Mouse (Mus musculus): Measurements from ENCODE around the gene Ppp1ca. TPM values are rescaled to one million over a fixed set of nuclear protein-coding genes. Genes with fewer than 3 reads are reported as not detected.

Gene Ppp1ca
- polyA plus RNA-seq, 1 experiment from 2014 or later = 284 TPM

DNA sequence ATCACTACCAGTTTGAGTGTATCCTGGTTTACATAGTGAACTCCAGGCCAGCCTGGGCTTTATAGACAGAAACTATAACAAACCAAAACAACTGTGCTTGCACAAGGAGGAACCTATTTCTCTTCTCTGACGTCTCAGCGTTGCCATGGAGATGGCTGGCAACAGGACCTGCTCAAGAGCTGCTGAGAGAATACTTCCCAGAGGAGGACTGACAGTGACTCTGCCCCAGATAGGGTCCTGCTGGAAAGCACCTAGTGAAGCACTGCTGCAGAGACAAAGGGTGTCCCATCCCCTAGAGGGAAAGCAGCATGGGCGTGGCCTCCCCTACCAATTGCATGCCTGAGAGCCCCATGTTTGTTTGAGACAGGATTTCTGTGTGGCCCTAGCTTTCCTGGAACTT lies 10.0 kb upstream of the Ppp1ca start:
- TF ChIP-seq CTCF (IDR thresholded peaks at IDR 0.05; ENCODE audit: low read depth) = no peak
- no peak for TF ChIP-seq EP300 (IDR thresholded peaks at IDR 0.05; ENCODE audit: low read depth)
- Histone ChIP-seq H3K36me3 (replicated peaks; ENCODE audit: insufficient read depth, low read length) (0 out of 2 replicates have a peak, but pooled peaks cover 4% of the 10 kb centered on the region), H3K4me1 (ENCODE audit: insufficient read depth) (peaks cover 31% of the 10 kb centered on the region), H3K9me3 (ENCODE audit: low read length) (no peaks in the 10 kb centered on the region), H3K27ac (ENCODE audit: low read depth) (no peak overlapping the region), H3K27me3 (ENCODE audit: insufficient read depth, low read length) (no peaks in the 10 kb centered on the region), H3K4me2 (ENCODE audit: low read depth, low read length) (no peak overlapping the region), H3K4me3 (ENCODE audit: low read depth, low read length) (no peak overlapping the region), H3K9ac (replicated peaks) (no peak overlapping the region)
- ATAC-seq = peak; percentile 53
- WGBS (ENCODE audit: insufficient replicate concordance) = 37% methylated on average over 3 of the region's 3 CpGs
- peak; percentile 67 for DNase-seq

DNA sequence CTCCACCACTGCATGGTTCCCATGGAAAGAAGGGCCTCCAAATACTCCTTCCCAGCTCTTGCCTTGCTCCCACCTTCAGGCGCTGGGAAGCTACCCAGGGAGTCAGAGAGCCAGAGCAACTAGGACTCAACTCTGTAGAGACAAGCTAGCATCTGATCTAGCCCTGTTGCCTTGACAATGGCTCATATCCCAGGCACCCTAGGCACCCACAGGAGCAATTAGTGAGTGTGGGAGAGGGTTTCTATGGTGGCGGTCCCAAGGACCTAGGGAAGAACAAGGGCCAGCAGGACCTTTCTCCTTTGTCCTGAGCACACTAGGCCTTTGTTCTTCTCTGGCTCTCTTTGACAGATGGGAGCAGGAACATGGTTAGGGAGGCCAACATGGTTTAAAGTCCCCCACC lies 8.2 kb upstream of the Ppp1ca start:
- H3K9ac ChIP-seq (replicated peaks) = no peak overlapping the region
- DNase-seq (no peak), ATAC-seq (no peak)
- no peaks in the 10 kb centered on the region for H3K27me3 ChIP-seq (ENCODE audit: insufficient read depth, low read length)
- 0 out of 2 replicates have a peak overlapping the region, but pooled peaks have one; percentile 39 for H3K27ac ChIP-seq (ENCODE audit: low read depth)
- H3K36me3 ChIP-seq (replicated peaks; ENCODE audit: insufficient read depth, low read length) = 0 out of 2 replicates have a peak, but pooled peaks cover 4% of the 10 kb centered on the region
- TF ChIP-seq EP300 (IDR thresholded peaks at IDR 0.05; ENCODE audit: low read depth) = no peak
- TF ChIP-seq CTCF (IDR thresholded peaks at IDR 0.05; ENCODE audit: low read depth) = no peak
- no peak overlapping the region for H3K4me3 ChIP-seq (ENCODE audit: low read depth, low read length)
- WGBS (ENCODE audit: insufficient replicate concordance) = 69% methylated on average over 2 of the region's 2 CpGs
- H3K4me1 ChIP-seq (ENCODE audit: insufficient read depth) = peaks cover 31% of the 10 kb centered on the region
- 0 out of 2 replicates have a peak overlapping the region, but pooled peaks have one; percentile 2 for H3K4me2 ChIP-seq (ENCODE audit: low read depth, low read length)
- H3K9me3 ChIP-seq (ENCODE audit: low read length) = no peaks in the 10 kb centered on the region

DNA sequence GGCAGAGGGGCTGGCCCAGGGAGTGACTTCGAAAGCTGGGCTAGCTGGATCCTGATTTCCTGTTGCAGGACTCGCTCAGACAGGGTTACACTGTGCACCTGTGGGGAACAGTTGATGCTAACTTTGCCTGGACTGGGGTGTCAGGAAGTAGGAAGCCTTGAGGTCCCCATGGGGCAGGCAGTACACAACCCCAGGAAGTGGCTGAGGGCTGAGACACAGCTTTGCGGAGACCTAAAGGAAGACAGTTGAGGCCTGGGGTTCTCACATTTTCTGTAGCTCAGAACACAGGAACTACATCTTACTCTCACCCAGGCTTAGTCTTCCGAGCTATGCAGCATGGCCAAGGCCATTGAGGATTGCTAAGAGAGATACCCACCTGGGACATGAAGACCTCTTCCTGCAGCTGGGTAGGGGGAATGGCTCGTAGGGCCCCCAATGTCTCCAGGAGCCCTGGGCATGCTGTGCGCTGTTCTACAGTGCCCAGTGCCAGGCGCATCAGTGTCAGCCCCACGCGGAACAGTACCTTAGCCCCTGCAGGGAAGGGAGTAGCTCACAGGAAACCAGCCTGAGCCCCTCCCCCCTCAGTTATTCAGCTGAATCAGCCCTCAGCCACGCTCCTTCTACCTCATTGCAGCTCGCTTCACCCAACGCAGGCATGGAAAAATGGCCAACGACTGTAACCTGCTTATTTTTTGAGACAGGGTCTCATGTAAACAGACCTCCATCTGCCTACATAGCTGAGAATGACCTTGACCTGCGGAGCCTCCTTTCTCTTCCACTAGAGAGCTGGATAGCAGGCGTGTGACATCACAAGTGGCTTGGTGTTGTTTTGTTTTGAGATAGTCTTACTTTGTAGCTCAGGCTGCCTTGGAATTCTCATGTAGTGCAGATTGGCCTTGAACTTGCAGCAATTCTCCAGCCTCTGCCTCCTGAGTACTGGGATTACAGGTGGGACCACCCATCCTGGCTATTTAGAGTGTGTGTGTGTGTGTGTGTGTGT lies 6.6 kb upstream of the Ppp1ca start:
- no peak for DNase-seq

DNA sequence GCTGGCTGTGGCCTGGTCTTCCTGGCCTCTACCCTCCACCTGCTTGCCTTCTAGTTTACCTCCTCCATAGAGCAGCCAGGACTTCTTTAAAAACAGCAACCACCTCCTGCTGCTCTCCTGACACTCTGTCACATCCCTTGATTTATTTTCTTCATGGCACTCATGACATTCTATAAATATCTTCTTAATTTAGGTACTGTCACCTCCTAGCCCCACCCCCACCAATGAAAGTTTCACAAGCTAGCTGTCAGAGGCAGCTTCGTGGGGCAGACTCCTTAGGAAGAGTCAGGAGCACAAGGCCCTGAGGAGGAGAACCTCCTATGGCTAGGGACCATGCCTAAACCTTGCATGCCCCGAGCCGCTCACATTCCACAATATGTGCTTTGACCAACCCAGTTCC lies 4.6 kb upstream of the Ppp1ca start:
- H3K27ac ChIP-seq (ENCODE audit: low read depth) = no peak overlapping the region
- H3K9me3 ChIP-seq (ENCODE audit: low read length) = no peaks in the 10 kb centered on the region
- H3K4me2 ChIP-seq (ENCODE audit: low read depth, low read length) = peak overlapping the region; percentile 38
- no peaks in the 10 kb centered on the region for H3K27me3 ChIP-seq (ENCODE audit: insufficient read depth, low read length)
- WGBS (ENCODE audit: insufficient replicate concordance) = 54% methylated on average over 3 of the region's 3 CpGs
- TF ChIP-seq EP300 (IDR thresholded peaks at IDR 0.05; ENCODE audit: low read depth) (no peak), CTCF (IDR thresholded peaks at IDR 0.05; ENCODE audit: low read depth) (no peak)
- H3K4me1 ChIP-seq (ENCODE audit: insufficient read depth) = peaks cover 43% of the 10 kb centered on the region
- H3K4me3 ChIP-seq (ENCODE audit: low read depth, low read length) = no peak overlapping the region
- H3K36me3 ChIP-seq (replicated peaks; ENCODE audit: insufficient read depth, low read length) = no peaks in the 10 kb centered on the region
- H3K9ac ChIP-seq (replicated peaks) = no peak overlapping the region; the same call in 1 of the 2 replicates
- no peak for DNase-seq
- no peak for ATAC-seq

More for the DNA sequence above, 6.6 kb upstream of the Ppp1ca start:
- WGBS (ENCODE audit: insufficient replicate concordance) = 34% methylated on average over 15 of the region's 15 CpGs
- Histone ChIP-seq H3K27ac (ENCODE audit: low read depth) (peak overlapping the region; percentile 79), H3K9ac (replicated peaks) (no peak overlapping the region), H3K4me3 (ENCODE audit: low read depth, low read length) (no peak overlapping the region), H3K36me3 (replicated peaks; ENCODE audit: insufficient read depth, low read length) (no peaks in the 10 kb centered on the region), H3K9me3 (ENCODE audit: low read length) (no peaks in the 10 kb centered on the region), H3K4me2 (ENCODE audit: low read depth, low read length) (peak overlapping the region; percentile 15; the same call in 1 of the 2 replicates), H3K27me3 (ENCODE audit: insufficient read depth, low read length) (no peaks in the 10 kb centered on the region), H3K4me1 (ENCODE audit: insufficient read depth) (peaks cover 31% of the 10 kb centered on the region)
- TF ChIP-seq EP300 (IDR thresholded peaks at IDR 0.05; ENCODE audit: low read depth) = no peak
- no peak for TF ChIP-seq CTCF (IDR thresholded peaks at IDR 0.05; ENCODE audit: low read depth)
- peak; percentile 54 for ATAC-seq

DNA sequence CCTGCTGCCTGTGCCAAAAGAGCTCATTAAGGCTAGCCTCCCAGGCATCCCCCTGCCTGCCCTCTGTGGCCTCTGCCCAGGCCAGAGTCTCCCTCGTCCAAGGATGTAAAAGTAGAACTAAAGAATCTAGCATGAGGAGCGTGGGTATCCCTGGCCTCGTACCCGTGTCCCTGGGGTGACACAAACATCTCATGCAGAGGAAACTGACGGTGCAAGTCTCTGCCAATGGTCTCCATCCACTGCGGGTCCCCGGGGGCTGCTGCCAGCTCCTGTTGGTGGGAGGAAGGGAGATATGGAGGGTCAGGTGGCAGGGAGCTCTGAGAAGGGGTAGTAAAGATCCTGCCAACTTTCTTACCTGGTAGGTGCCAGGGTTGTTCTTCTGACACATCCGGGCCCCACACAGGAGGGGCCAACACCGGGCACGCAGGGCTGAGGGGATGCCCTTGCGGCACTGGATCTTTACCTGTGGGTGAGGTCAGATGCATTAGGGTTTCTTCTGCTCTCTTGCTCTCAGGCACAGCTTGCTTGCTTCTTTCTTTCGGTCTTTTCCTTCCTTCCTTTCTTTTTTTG lies 2.7 kb upstream of the Ppp1ca start:
- no peak overlapping the region for H3K27ac ChIP-seq (ENCODE audit: low read depth)
- H3K36me3 ChIP-seq (replicated peaks; ENCODE audit: insufficient read depth, low read length) = peaks cover 9% of the 10 kb centered on the region
- TF ChIP-seq CTCF (IDR thresholded peaks at IDR 0.05; ENCODE audit: low read depth) = no peak
- no peak for TF ChIP-seq EP300 (IDR thresholded peaks at IDR 0.05; ENCODE audit: low read depth)
- peak overlapping the region; percentile 14; the same call in 1 of the 2 replicates for H3K4me2 ChIP-seq (ENCODE audit: low read depth, low read length)
- H3K4me1 ChIP-seq (ENCODE audit: insufficient read depth) = peaks cover 46% of the 10 kb centered on the region
- DNase-seq (no peak), ATAC-seq (no peak)
- H3K27me3 ChIP-seq (ENCODE audit: insufficient read depth, low read length) = no peaks in the 10 kb centered on the region
- H3K9me3 ChIP-seq (ENCODE audit: low read length) = no peaks in the 10 kb centered on the region
- no peak overlapping the region for H3K9ac ChIP-seq (replicated peaks)
- WGBS (ENCODE audit: insufficient replicate concordance) = 71% methylated on average over 12 of the region's 12 CpGs
- no peak overlapping the region for H3K4me3 ChIP-seq (ENCODE audit: low read depth, low read length)

DNA sequence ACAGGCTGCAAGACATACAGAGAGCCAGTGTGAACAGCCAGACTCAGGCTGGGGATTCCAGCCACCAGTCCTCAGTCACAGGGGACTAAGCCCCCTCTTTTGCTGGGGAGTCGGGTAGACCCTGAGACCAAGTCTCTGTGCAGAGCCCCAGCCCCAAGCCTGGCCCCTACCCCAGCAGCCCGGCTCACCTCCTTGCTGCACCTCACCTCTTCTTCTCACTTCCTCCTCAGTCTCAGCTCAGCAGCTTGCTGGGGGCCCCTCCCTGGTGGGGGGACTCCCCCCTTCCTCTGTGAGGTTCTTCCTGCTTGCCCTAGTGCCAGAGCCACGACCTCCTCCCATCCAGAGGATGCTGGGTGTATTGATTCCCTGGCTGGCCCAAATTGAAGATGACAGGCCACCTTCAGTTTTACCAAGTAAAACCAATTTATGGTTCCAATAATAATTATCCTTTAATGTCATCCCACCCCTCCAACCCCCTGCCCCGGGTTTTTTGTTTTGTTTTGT lies 982 bp upstream of the Ppp1ca start, which contains the start of gene Tbc1d10c:
Gene Tbc1d10c (minus strand): TSS at position 454 of the 504 bp plus-strand sequence.
- TF ChIP-seq EP300 (IDR thresholded peaks at IDR 0.05; ENCODE audit: low read depth) (no peak), CTCF (IDR thresholded peaks at IDR 0.05; ENCODE audit: low read depth) (no peak)
- peak within 1 kb of the TSS; percentile 89 for H3K27ac ChIP-seq (ENCODE audit: low read depth)
- H3K9me3 ChIP-seq (ENCODE audit: low read length) = no peaks in the 10 kb centered on the region
- no peak for ATAC-seq
- 29% methylated on average over 4 of the region's 4 CpGs for WGBS (ENCODE audit: insufficient replicate concordance)
- peaks cover 27% of the 10 kb centered on the region for H3K36me3 ChIP-seq (replicated peaks; ENCODE audit: insufficient read depth, low read length)
- peak within 1 kb of the TSS; percentile 85 for H3K4me2 ChIP-seq (ENCODE audit: low read depth, low read length)
- peak within 1 kb of the TSS; percentile 93 for H3K9ac ChIP-seq (replicated peaks)
- H3K27me3 ChIP-seq (ENCODE audit: insufficient read depth, low read length) = no peaks in the 10 kb centered on the region
- peaks cover 37% of the 10 kb centered on the region for H3K4me1 ChIP-seq (ENCODE audit: insufficient read depth)
- H3K4me3 ChIP-seq (ENCODE audit: low read depth, low read length) = peak within 1 kb of the TSS; percentile 88
- DNase-seq = peak; percentile 57

Measured in liver, postnatal 0 days (tissue).